8 mouse cellular contexts compared by ENCODE assay signal in the genomic region with DNA sequence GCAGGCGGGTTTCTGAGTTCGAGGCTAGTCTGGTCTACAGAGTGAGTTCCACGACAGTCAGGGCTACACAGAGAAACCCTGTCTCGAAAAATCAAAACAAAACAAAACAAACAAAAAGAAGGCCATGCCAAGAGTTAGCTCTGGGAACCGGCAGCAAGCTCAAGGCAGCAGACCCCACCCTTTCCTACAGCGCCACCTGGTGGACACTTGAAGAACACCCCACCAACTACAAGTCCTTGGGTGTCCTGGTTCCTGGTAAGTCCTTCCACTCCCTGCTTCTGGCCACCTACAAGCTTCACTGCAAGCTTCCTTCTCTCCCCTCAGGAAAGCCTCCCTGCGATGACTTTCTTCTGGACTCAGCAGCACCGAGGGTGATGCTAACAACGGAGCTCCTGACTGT. TPM values are rescaled to one million over a fixed set of nuclear protein-coding genes. Genes with fewer than 3 reads are reported as not detected.
DNase-seq lines count a peak whose midpoint lies in the region; ATAC-seq and TF ChIP-seq lines count a peak whose summit lies in the region.

No protein-coding gene starts in this region.

- TF ChIP-seq POLR2A in brain, embryonic 14.5 days (IDR thresholded peaks at IDR 0.05; ENCODE audit: borderline replicate concordance, extremely low read depth, insufficient read depth, insufficient read length, poor library complexity, severe bottlenecking) = no peak

- ATAC-seq in frontal cortex, adult (ENCODE audit: low TSS enrichment) = peak; percentile 51; the same call in 1 of the 2 replicates

- peak; percentile 83 to 88 for DNase-seq in left cerebral cortex, adult 18-20 months (ENCODE audit: low spot score in 2 of 2)
- no peak for DNase-seq in left cerebral cortex, adult 11 months (ENCODE audit: low spot score)
- peak; percentile 75 for DNase-seq in brain, embryonic 14.5 days (ENCODE audit: low read depth)
- DNase-seq in induced T-regulatory cell, adult 2 months (ENCODE audit: low read depth) = peak; percentile 90
- peak; percentile 56 to 79 for DNase-seq in left cerebral cortex, postnatal 25 days (ENCODE audit: low spot score in 2 of 2)
- peak; percentile 63 to 78 for DNase-seq in natural killer cell, adult 2 months (ENCODE audit: low spot score in 2 of 2)
- peak; percentile 92 for DNase-seq in testis, postnatal 10 days (ENCODE audit: low spot score)

- intact Hi-C loops in left cerebral cortex, postnatal 25 days (cut with DNase I) = loop anchor here (1.0 kb wide), 1 partner anchor 245 kb away; no protein-coding TSS in a partner anchor

- TF ChIP-seq CTCF in brain, embryonic 14.5 days (IDR thresholded peaks at IDR 0.05; ENCODE audit: borderline replicate concordance, extremely low read depth, insufficient read depth, insufficient read length) = peak; percentile 77

RNA-seq across cellular contexts. Expression of a gene that starts 12.6 kb away (rescaled TPM):
- 100 to 1,000 TPM; 215 to 216 TPM for total RNA-seq in left cerebral cortex, adult 18-20 months (2021)
- polyA plus RNA-seq in brain, embryonic 14.5 days (2012; rRNA removed) = 268 and 286 TPM in 2 replicates
- total RNA-seq in left cerebral cortex, postnatal 25 days (2021) = 100 to 1,000 TPM; 176 to 201 TPM

RNA-seq across cellular contexts. Expression of a gene that starts 12.7 kb away (rescaled TPM):
- total RNA-seq in left cerebral cortex, adult 18-20 months (2021) = under 1 TPM; 0.35 to 0.94 TPM
- polyA plus RNA-seq in brain, embryonic 14.5 days (2012; rRNA removed) = 0.25 and 0.35 TPM in 2 replicates
- under 1 TPM; 0.76 TPM for total RNA-seq in left cerebral cortex, postnatal 25 days (2021)

RNA-seq across cellular contexts. Expression of a gene that starts 47.9 kb away (rescaled TPM):
- total RNA-seq in left cerebral cortex, adult 18-20 months (2021) = 10 to 100 TPM; 29.7 to 32.6 TPM
- polyA plus RNA-seq in brain, embryonic 14.5 days (2012; rRNA removed) = 18.5 and 22.7 TPM in 2 replicates
- 10 to 100 TPM; 26.2 to 28.4 TPM for total RNA-seq in left cerebral cortex, postnatal 25 days (2021)
